Mouse (Mus musculus) testis, postnatal 14 days (tissue): ENCODE results near the gene Rps6kc1.
A peak's percentile ranks its signal among the peaks of the same experiment; 100 is the strongest.

Experiments
- DNase-seq: peaks from one replicate; pipeline ENCODE4 v3.0.0; 2021; ENCODE audit warnings: low spot score

Gene Rps6kc1

GRCm38 (mm10) chr1:190898899-190899575 is 12.5 kb downstream of the Rps6kc1 start:
- DNase-seq, result no peak

DNA sequence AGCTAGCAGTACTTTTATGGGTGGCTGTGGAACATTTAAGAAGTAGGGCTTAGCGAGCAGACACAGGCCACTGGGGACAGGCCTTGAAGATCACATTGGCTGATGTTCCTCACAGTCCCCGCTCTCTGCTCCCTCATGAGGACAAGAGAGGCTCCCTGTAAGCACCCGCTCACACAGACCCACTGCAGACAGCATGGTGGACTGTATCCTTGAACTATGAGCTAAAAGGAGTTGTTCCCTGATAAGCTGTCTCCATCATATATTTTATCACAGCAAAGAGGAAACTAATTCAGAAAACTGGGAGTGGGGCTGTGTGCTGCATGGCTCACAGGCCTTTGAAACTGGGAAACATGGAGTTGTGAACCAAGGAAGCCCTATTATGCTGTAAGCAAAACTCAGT is 13.4 kb downstream of the Rps6kc1 start:
- DNase-seq, result no peak

DNA sequence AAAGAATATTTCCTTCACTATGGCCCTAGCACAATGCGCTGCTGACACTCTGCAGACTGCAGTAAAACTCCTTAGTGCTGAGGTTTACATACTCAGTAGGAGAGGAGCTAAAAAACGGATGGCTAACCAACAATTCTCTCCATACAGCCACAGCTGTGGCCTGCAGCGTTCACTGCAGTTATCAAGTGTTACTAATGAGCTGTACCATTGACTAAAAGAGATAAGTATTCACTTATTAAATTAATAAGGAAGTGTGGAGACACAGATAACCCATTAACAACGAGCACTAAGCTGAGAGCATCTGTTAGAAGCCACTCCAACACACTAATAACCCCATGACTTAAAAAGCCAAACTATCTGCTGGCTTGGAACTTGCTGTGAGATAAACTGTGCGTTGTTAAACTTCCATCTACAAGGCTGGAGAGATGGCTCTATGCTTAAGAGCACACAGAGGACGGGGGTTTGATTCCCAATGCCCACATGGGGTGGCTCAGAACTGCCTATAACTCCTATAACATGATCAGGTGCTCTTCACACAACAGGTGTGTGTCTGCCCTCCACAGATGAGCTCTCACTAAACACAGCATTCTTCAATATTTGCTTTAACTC is 17.9 kb downstream of the Rps6kc1 start:
- DNase-seq, result no peak

DNA sequence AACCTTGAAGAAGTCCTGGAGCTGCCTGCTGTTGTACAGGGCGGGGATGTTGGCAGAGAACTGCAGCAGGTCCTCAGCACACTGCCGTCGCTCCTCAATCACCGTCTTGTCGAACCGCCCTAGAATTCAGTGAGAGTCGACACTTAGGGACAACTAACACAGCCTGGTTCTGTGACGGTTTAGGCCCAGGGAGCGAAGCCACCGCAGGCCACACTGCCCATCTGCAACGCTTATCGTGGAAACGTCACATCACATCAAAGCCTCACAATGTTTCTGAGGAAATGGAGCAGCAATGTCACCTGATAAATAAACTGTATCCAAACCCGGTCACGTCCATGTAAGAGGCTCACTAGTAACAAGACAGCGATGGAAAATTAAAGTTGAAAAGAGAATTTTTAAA is 22.9 kb downstream of the Rps6kc1 start:
- DNase-seq, result no peak

GRCm38 (mm10) chr1:190888031-190888430 is 23.5 kb downstream of the Rps6kc1 start:
- DNase-seq, result no peak

GRCm38 (mm10) chr1:190886014-190886413 is 25.6 kb downstream of the Rps6kc1 start:
- no peak for DNase-seq

- DNase-seq, result peak; percentile 14
These were observed 30.1 kb downstream of the Rps6kc1 start for GRCm38 (mm10) chr1:190881422-190881821.

GRCm38 (mm10) chr1:190880638-190881037 is 30.9 kb downstream of the Rps6kc1 start:
- no peak for DNase-seq

DNA sequence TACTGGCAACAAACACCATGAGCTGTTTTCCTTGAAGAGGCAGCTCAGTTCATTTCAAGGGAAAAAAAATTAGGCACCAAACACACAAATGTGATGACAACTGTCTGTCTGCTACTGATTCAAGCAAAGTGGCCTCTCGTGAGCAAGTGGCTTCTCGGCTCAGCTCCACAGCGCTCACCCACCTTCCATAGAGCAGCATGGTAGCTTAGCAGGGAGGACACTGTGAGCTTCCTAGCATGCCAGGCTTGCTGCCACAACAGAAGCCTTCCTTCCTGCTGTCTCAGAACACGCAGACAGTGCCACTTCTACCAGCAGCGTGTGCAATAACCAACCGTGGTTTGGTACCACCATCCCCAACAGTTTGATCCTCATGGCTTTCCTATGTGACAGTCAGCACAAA is 35.8 kb downstream of the Rps6kc1 start:
- DNase-seq, result no peak

DNA sequence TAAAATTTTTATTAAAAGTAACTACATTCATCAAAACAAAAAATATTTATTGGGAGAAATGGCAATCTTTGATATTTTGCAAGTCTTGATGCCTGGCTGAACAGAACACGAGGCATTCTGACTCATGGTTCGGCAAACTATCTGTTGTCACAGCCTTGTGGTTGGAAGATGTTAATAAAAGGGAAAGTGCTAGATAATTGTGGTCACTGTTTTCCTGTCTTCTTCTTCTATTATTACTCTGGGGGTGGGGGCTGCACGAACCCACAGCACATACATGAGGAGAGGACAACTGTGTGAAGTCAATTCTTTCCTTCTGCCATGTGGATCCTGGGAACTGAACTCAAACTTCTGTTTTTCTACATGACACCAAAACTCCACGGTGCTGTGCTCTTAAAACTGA is 36.5 kb downstream of the Rps6kc1 start:
- no peak for DNase-seq

GRCm38 (mm10) chr1:190871068-190871467 is 40.5 kb downstream of the Rps6kc1 start:
- no peak for DNase-seq

DNA sequence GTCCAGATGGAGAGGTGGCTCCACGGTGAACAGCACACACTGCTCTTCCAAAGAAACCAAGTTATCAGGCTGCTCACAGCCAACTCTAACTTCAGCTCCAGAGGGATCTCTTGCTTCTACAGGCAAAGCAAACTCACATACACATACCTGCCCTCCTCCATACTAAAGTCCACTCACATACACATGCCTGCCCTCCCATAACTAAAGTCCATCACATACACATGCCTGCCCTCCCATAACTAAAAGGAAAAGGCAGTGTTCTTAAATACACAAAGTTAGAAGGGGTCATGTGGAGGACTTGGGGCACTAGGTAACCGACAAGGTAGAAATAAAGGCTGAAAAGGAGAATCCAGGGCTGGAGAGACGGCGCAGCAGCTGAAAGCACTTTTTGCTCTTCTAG is 41.6 kb downstream of the Rps6kc1 start:
- no peak for DNase-seq

DNA sequence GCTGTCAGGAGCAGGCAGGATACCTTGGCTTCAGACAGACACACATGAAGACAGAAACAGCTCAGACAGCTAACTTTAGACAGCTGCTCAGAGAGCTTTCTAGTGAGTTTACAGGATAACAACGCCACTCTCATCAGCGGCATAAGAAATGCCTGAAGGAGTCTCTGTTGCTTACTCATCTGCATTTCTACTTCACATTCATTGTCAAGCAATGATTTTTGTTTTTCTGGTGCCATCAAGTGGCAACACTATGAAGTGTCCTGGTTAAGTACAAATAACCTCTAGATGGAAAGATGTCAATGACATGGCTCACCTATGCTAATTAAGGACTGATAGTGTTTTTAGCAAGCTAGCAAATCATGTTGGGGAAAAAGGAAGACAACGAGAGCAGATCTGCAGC is 42.8 kb downstream of the Rps6kc1 start:
- DNase-seq, result no peak

- no peak for DNase-seq
These were observed 49.9 kb downstream of the Rps6kc1 start for GRCm38 (mm10) chr1:190861626-190862025.

DNA sequence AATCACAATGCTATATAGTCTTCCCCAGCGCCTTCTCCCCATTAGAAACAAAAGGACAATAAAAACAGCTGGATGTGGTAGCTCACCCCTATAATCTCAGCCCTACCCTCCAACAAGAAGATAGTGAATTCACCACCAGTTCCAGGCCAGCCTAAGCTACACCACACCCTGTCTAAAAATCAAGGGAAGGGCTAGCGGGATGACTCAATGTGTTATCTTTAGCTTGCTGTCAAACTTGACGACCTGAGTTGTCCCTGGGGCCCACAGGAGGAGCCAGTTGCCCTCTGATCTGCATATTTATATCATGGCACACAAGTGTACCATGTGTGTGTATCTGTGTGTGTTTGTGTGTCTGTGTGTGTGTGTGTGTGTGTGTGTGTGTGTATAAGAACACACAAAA is 57.1 kb downstream of the Rps6kc1 start:
- no peak for DNase-seq

DNA sequence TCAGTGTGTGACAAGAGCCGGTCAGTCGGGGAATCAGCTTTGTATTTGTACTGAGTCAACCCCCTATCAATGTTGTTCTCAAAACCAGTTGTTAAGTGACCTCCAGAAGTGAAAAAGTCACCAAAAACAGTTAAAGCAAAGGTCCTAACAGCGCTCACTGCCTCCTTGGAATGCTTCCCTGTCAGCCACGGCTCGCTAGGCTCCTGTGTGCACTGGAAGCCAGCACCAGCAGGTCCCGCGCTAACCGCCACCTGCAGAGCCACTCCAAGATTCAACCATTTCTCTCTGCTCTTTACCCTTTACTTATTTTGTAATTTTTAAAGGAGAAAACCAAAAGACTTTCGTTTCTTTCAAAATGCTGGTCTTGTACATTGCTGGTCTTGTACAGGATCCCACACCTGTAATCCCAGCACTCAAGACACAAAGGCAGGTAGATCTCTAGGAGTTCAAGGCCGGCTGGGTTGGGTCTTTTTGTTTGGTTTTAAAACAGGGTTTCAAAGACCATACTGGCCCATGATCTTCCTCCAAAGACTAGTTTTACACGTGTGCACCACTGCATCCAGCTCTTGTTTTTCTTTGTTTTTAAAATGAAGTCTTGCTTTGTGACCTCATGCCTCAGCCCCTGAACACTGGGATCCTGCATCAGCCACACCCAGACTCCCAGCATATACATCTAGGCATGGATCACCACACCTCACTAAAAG is 62.3 kb downstream of the Rps6kc1 start:
- DNase-seq, result no peak

- DNase-seq, result no peak
These were observed 62.9 kb downstream of the Rps6kc1 start for GRCm38 (mm10) chr1:190848676-190849075.

DNA sequence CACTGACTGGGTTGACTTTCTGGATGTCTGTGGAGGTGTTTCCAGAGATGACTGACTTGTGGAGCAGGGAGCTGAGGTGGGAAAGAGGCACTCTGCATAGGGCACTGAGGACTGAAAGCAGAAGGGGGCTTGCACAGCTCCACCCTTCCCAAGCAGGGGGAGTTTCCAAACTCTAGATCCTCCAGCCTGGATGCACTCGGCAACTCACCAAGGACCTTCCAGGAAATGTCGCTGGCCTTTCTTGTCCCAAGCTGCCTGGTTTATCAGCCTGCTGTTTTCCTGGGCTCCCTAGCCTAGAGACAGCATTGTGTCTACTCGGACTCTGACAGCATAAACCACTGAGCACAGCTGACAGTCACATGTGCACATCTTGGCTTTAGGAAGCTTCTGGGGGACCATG is 64.6 kb downstream of the Rps6kc1 start:
- no peak for DNase-seq

GRCm38 (mm10) chr1:190846074-190846730 is 65.4 kb downstream of the Rps6kc1 start:
- DNase-seq, result no peak

GRCm38 (mm10) chr1:190845419-190845818 is 66.2 kb downstream of the Rps6kc1 start:
- no peak for DNase-seq

DNA sequence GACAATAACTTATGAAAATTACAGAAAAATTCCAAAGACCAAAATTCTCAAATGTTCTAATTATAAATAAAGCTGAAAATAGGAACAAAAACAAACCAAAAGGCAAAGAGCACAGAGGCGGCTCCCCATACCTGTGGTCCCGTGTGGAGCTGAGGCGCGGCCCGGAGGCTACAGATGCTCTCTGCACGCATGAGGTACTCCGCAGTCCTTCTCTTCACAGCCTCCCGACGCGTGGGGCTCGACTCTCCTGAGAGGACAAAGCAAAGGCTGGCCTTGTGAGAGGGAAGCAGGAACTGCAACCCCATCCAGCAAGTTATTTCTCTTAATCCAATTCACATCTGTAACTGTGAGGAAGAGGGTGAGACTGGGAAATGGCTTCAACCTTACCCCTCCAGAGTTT is 67.2 kb downstream of the Rps6kc1 start:
- DNase-seq, result no peak

- no peak for DNase-seq
These were observed 75.5 kb downstream of the Rps6kc1 start for GRCm38 (mm10) chr1:190836046-190836445.
